Mouse (Mus musculus) ovary, adult 18-20 months (tissue): Measurements from ENCODE around the gene Pigf.

Experiments
- DNase-seq: peaks from one replicate; pipeline ENCODE4 v3.0.0; 2022; ENCODE audit warnings: low spot score, mixed read lengths

The Pigf gene

DNA sequence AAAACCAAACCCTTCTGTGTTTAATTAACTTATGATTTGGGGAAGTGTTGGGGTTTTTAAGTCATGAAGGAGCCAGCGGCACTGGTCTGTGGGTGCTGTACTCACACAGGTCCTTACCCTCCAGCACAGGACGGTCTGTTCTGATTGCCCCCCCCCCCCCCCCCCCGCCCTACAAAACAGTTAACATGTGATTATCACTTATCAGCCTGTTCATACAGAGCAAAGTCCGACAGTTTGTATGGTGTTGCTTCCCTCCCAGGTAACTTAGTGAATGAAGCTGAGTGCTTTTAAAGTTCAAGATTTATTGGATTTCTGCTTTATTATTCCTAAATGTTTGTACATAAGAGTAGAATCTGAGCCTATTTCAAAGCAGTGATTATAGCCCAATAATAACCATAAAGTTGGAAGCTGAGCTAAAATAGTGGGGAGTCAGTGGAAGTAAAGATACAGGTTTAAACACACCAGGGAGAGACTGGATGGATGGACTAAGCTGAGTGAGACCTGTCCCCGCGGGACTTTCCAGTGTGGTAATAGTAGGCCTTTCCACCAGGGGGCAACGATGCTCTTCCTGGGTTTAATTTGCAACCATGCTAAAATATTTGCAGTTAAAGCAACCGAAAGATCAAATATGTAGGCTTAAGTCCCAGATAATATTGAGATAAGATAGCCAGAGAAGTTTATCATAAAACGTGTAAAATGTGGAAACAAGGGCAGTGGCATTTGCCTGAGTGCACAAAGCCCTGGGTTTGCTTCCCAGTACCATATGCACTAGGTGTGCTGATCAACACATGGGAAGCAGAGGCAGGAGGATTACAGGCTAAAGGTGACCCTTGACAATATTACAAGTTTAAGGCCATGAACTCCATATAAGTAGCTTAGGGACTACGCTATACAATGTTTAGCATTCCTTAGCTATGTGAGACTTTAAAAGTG is 11.2 kb upstream of the Pigf start:
- no peak for DNase-seq

DNA sequence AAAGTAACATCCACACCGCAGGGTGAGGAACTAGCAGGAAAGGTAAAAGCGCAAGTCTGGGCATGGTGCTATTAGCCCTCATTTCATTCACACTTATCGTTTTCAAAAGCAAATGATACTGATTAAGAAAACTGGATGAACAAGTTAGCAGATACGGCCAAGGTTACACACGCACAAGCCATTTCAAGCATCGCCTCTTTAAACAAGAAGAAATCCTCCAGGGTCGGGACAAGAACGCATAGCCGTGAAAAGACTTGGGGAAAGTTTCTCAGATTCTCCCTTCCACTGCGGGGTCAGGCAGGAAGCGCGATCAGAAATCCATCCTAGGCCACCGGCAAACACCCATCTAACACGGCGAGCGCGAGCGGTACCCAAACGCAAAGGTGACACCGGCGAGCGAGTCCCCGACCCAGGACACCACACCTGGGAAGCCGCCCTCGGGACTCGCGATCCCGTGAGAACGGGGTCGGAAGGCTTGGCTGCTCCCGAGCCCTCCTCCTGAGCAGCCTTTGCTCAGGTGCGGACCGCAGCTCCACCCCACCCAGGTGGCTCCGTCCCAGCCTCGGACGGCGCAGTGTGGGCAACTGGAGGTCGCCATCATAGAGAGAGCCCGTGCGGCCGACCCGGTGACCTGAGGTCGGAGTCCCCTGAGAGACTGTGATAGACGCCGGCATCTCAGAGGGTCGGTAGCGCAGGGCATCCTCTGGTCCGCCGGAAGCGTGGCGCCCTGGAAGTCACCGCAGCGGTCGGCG is 539 bp downstream of the Pigf start:
- DNase-seq = no peak

DNA sequence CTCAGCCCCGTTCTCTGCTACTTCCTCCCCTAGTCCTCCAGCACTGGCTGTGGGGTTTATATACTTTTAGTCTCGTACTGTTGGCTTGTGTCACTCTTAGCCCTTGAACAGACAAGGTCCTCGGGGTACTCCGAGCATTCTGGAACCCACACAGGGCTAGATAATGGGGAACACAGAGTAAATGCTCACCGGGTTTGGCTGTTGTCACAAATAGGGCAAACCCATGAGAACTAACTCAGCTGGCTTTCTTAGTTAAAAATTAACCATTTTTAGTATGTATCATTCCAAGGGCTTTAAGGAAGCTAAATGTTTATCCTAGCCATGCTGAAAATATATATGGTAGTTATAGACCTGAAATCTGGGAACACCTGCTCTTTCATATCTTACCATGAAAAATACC is 5.5 kb downstream of the Pigf start:
- no peak for DNase-seq

DNA sequence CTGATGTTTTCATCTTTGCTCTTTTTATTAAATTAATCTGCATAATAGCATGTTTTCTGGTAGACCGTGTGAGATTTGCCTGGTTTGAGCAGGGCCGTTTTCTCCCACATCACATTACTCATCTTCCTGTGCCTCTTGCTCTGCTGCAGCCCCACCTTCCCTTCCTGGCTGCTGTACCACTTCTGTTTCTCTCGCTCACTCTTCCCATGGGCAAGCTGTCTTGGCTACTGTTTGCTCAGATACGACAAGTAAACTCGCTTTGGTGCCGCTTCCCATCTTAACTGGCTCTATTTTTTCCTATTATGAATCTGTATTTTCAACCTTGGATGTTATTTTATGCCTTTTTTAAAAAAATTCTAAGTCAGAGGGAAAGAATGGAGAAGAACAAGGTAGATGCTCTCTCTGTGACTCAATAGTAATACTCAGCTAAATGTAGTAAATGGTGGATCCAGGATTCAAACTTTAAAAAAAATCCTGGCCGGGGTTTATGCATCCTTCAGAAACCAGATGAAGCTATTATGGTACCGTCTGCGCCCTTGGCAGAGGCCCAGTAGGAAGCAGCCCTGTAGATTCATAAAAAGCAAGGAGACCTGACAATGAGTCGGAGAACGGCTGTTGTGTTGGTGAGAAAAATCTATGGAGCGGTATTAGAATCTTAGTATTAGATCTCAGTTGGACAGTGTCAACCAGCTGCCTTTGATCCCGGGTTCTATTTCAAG is 13.7 kb downstream of the Pigf start:
- DNase-seq = no peak

DNA sequence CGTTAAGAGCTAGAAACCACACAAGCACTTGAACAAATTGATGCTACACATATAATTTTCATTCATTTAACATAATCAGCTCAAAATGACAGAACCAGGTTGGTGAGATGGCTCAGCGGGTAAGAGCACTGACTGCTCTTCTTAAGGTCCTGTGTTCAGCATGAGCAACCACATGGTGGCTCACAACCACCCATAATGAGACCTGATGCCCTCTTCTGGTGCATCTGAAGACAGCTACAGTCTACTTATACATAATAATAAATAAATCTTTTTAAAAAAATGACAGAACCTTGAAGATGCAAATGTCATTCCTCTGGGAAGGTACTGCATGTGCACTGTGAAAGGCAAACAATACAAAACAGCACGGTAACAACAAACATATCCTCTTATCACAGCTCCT is 16.3 kb downstream of the Pigf start:
- DNase-seq = no peak

DNA sequence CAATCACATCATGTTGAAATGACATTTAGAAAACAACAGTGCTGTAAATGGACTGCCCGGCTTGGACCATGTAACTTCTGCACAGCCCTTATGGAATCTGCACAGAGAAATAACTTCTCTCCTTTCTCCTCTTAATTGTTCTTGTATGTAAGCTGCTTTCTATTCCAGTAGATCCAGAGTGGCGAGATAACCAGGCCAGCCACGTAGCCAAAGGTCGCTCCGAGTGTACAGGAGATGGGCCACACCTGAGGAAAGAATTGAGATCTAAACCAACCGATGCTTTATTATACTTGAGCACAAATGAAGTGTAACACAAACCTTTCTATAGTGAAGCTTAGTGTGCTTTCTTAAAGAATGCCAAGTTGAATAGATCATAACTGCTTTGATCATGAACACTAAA is 27.9 kb downstream of the Pigf start:
- DNase-seq = no peak

DNA sequence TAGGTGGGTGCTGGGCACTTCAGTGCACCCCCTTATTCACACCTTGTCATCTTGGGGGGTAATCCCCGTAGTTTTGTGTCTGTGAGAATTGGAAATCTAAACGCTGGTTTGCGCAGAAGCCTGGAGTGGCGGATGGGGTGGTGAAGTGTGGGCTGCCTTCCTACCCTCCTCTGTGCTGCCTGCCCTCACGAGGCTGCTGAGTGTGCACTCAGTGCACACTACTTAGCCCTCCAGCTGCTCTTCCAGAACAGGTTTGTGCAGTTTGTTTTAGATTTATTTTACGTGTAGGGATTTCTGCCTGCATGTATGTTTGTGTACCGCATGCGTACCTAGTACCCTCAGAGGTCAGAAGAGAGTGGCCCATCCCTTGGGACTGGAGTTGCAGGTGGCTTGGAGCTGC is 33.9 kb downstream of the Pigf start:
- DNase-seq = no peak

DNA sequence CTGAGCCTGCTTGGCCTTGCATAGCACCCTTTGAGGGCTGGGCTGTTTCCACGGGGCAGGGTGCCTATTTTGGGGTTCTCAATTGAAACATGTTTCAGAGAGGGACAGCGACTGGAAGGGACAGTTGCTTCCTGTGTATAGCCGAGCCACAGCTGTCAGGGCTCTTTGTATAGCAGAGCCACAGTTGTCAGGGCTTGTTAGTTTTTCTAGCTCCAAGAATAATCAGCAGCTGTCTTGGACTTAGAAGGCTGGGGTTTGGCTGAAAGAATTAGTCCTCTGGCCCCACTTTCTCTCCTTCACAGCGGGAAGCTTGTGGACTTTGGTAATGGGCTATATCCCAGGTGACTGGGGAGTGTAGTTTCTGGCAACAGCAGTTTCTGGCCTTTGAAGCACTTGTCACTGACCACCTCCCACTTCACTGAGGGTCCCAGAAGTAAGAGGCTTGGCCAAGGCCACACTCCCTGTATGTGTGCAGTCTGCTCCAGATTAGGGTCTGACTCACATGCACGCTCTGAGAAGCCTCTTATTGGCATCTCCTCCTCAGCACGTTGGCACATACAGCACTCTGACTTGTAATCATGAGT is 36.5 kb downstream of the Pigf start:
- no peak for DNase-seq

DNA sequence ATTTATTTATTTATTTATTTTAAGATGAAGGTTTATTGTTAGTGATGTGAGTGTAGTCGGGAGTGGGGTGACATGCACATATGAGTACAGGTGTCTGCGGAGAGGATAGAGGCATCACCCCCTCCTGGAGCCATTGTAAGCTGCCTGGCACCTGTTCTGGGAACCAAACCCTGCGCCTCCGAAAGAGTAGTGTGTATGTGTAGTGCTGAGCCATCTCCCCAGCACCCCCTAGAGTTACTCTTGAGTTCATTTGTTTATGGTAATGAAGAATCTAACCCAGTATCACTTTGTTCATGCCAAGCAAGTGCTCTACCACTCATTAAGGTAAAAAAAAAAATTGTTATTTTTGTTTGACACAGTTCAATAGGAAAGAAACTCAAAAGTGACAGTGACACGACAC is 37.0 kb downstream of the Pigf start:
- DNase-seq = no peak

DNA sequence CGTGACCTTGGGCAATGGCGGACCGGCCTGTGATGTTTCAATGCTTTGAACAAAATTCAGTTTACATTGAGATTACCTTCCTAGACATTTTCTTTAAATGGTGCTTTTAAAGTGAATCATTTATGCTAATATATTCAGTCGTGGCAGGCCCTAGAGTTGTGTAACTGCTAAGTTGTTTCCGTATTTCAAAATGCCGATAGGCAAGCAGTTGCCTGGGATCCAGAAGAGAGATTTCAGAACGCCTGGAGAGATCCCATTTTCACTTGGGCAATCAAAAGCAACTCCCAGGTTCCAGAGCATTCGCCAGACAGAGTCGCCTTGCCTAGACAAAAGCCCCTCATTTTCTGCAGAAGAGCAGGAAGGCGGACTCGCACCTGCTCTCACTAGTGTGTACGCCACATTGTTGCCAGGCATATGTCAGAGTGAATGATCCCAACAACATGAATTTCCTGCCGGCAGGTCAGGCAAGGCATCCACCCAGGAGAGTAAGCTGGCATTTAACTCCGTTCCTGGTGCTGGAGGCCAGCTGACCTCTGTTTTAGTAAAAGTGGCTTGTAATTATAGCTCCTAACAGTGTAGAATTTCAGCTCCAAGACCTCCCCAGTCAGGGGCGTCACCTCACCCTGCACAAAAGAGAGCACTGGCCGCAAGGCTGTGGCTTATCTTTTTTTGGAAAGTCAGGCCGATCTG is 38.6 kb downstream of the Pigf start:
- DNase-seq = no peak

DNA sequence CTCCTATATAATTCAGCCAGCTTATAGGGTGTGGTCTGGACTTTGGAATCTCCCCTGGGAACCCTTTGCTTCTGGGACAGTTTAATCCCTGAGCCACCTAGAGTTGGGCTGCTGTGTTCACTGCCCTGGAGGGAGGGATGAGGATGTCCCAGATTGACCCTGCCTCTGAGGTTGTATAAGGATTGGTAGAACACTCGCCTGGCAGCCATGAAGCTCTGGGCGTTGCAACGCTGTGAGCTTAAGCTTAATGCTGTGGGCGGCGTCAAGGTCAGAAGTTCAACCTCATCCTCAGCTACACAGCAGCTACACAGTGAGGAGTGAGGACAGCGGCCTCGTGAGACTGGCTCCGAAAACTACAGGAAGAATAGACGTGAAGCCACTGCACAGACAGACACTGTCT is 42.7 kb downstream of the Pigf start:
- DNase-seq = no peak

DNA sequence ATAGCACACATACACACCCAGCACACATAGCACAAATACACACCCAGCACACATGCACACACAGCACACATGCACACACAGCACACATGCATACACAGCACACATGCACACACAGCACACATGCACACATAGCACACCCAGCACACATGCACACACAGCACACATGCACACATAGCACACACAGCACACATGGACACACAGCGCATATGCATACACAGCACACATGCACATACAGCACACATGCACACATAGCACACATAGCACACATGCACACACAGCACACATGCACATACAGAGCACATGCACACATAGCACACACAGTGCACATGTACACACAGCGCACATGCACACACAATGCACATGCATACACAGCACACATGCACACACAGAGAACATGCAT is 43.5 kb downstream of the Pigf start:
- DNase-seq = no peak

DNA sequence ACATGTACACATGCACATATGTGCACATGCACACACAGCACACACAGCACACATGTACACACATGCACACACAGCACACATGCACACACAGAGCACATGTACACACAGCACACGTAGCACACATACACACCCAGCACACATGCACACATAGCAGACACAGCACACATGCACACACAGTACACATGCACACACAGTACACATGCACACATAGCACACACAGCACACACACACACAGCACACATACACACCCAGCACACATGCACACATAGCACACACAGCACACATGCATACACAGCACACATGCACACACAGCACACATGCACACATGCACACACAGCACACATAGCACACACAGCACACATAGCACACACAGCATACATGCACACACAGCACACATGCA is 44.0 kb downstream of the Pigf start:
- DNase-seq = no peak

DNA sequence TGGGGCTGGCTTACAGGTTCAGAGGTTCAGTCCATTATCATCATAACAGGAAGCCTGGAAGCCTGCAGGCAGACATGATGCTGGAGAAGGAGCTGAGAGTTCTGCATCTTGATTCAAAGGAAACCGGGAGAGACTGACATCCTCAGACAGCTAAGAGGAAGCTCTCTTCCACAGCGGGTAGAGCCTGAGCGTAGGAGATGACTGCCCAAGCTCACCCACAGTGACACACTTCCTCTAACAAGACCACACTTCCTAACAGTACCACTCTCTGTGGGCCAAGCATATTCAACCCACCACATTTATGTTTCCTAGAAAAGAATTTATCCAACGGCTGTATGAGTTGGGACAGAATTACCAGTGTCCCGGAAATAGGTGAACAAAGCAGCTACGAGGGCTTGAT is 46.7 kb downstream of the Pigf start:
- no peak for DNase-seq

DNA sequence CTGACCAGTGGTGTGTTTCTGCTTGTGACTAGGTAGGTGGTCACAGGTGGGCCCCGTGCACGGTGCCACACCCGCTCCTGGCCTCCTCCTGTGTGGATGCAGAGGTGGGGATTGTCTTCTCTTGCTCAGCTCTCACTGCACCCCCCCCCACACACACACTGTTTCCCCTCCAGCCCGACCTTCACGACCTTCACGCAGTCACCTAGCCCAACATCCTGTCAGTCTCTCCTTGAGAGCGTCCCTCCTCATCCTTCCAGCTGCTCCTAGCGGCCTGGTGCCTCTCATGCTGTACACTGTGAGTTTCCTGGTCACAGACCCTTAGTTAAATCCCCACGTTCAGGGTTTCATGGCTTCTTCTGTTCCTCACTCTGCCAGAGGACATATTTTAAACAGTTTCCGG is 48.8 kb downstream of the Pigf start:
- no peak for DNase-seq

DNA sequence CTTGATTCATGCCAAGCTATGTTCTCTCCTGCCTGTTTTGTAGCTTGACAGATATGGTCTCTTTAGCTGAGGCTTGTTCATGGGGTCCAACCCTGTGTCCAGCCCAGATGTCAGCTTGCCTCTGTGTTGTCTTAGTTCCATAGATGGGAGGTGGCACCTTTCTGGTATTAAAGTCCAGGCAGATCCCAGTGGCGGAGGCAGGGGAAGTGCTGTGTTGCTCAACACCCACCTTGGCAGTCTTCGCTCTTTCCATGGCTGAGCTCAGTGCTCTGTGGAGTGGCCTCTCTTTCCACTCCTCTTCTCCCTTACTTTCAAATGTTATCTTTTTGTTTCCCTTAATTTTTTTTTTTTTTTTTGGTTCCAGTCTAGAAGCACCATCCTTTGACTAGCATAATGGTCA is 52.1 kb downstream of the Pigf start:
- no peak for DNase-seq

DNA sequence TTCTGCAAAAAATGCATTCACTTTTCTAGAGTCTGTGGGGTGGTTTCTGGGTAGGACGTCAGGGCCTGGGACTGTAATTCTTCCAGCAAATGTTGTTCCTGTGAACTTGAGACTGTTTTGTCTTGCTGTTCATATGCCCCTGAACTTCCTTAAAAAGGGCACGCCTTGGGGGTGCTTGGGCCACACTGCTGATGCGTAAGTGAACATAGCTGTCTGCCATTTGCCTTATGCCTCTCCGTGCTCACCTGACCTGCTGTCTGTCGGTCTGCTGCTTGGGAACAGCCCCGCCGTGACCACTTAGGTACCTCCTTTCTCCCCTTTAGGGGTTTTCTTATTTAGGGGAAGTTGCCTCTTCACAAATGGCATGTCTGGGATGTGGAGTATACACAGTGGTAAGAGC is 53.3 kb downstream of the Pigf start:
- DNase-seq = no peak

DNA sequence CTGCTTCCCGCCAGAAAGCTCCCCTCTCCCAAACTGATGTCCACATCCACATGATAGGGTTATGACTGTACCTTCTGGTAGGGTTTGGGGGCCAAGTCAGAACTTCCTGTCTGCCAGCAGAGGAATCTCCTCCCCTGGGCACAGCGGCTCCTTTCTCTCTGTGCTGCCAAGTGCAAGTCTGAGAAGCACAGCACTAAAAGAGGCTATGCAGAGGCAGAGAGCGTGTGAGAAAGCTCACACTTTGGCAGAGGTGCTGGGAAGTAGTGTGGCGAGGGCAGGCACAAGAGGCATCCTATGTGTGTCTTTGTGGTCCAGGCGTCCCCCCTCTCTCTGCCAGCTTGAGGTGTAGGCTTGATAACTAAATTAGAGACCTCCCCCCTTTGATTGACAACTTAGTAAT is 54.2 kb downstream of the Pigf start:
- no peak for DNase-seq

DNA sequence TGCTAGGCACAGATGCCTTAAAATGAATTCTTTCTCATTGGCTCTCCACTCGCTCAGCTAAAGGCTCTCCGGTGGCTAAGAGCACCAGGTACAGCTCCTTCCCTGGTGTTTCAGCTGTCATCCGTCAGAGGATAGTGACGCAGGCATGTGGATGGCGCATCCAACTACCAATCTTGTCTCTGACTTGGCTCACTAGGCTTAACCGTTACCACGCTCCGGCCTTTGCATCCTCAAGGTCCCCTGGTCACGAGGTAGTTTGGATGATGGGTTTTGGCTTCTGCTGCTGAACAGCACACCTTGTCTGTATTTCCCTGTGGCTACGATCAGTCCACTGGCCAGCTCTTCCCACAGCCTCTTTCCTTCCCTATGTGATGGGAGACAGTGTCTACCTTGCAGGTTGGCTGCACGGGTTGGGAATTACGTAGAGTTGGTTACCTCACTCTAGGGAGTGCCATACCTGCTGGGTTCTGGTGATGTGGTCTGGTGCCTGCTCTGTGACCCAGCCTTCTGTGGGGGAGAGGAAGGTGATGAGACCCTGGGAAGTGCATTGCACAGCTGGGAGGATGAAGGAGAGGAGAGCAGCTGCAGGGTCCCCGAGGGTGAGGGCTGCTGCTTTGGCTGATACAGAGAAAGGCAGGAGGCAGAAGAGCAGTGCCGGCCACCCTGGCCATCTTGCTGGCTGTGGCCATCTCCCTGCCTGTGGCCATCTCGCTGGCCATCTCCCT is 55.0 kb downstream of the Pigf start:
- no peak for DNase-seq

DNA sequence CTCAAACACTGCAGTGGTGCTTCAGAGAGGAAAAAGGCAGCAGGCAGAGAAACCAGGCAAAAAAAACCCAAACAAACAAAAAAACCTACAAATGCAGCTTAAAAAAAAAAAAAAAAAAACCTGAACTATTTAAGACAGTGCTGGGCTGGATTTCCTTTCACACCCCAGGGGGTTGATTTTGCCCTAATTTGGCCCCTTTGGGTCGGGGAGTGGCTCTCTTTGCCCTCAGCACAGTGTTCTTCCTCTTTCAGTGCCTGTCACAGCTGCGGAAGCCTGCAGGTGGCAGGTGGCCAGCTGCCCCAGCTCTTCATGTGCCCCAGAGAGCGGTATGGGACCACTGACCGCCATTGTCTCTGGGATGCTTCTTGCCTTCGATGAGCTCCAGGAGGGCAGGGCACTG is 55.6 kb downstream of the Pigf start:
- DNase-seq = no peak

DNA sequence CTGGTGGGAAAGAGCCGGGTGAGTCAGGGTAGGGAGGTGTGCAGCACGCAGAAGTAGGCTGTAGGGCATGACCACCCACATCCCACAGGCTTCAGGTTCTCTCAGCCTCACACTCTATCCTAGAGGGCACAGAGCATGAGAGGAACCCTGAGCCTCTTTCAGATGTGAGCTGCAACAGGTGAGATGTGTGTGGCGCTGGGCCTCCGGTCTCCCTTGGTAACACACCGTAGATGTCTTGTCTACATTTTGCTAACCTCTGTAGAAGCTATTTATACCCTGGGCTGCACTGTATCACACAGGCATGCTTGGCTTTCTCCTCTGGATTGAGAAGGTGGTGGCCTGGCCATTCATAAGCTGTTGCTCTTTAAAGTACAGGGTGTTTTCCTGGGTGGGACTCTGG is 56.6 kb downstream of the Pigf start:
- no peak for DNase-seq
